Mouse (Mus musculus) hindbrain, postnatal 0 days (tissue): ENCODE data around the gene Sh3gl3. TPM values are rescaled to one million over a fixed set of nuclear protein-coding genes. Genes with fewer than 3 reads are reported as not detected.
A peak's percentile ranks its signal among the peaks of the same experiment; 100 is the strongest.

ENCODE experiments used
- ATAC-seq: fragments of 200-750 bp; cut with Nextera tagmentation; 2 replicates; pipeline ENCODE4 v1.8.0; 2017; ENCODE audit warnings: mild to moderate bottlenecking, moderate TSS enrichment, moderate library complexity
- DNase-seq: peaks from one replicate; pipeline ENCODE4 v3.0.0-alpha.2; 2015; ENCODE audit warnings: low spot score
- H3K27ac ChIP-seq: fragments of 300-500 bp; sonication (generic); 2 replicates; pipeline ENCODE4 v1.5.1; 2014; ENCODE audit warnings: mild to moderate bottlenecking
- H3K27me3 ChIP-seq: fragments of 300-500 bp; sonication (generic); 2 replicates; pipeline ENCODE4 v1.6.1; 2014; ENCODE audit warnings: low read length, mixed read lengths; ENCODE audit not compliant: insufficient read depth
- H3K36me3 ChIP-seq: fragments of 300-500 bp; sonication (generic); 2 replicates; pipeline ENCODE4 v1.6.1; 2014; ENCODE audit warnings: low read length, mixed read lengths; ENCODE audit not compliant: insufficient read depth
- H3K4me1 ChIP-seq: fragments of 300-500 bp; sonication (generic); 2 replicates; pipeline ENCODE4 v1.6.1; 2014; ENCODE audit warnings: antibody characterized with exemption, low read length, mixed read lengths; ENCODE audit not compliant: insufficient read depth
- H3K4me2 ChIP-seq: fragments of 300-500 bp; sonication (generic); 2 replicates; pipeline ENCODE4 v1.6.1; 2014; ENCODE audit warnings: low read depth, mild to moderate bottlenecking, low read length, moderate library complexity, mixed read lengths
- H3K4me3 ChIP-seq: fragments of 300-500 bp; sonication (generic); 2 replicates; pipeline ENCODE4 v1.5.1; 2014; ENCODE audit warnings: low read length
- H3K9ac ChIP-seq: fragments of 300-500 bp; sonication (generic); replicated peaks from 2 replicates; pipeline ENCODE4 v1.6.1; 2014; ENCODE audit warnings: mild to moderate bottlenecking, low read length, moderate library complexity, mixed read lengths
- H3K9me3 ChIP-seq: fragments of 300-500 bp; sonication (generic); 2 replicates; pipeline ENCODE4 v1.6.1; 2016; ENCODE audit warnings: low read length, mixed read lengths
- CTCF ChIP-seq: IDR thresholded peaks from 2 replicates; pipeline ENCODE4 v1.5.1; 2016; ENCODE audit warnings: antibody characterized with exemption, control low read depth, low read depth
- whole genome bisulfite sequencing: fragments of 180-500 bp; shearing (Covaris S2); extraction: QIAGEN DNeasy Blood & Tissue Kit; methylation state at CpG from one replicate; pipeline ENCODE4 v1.1.7; 2014; 5-methylcytosine and 5-hydroxymethylcytosine counted together
- polyA plus RNA-seq: library from polyadenylated mRNA; unstranded; fragments of >200 nt; fragmentation: Nextera tagmentation; extraction: Ambion mirVana; gene quantifications from 2 replicates; pipeline ENCODE4 v1.2.1, GENCODE M21; 2015
- total RNA-seq: library from RNA; depleted of rRNA; stranded (reverse); fragments of >200 nt; gene quantifications from 2 replicates; pipeline ENCODE4 v1.2.3, GENCODE M21; 2014; rRNA removed

Sh3gl3 gene
- total RNA-seq (35.8 and 40.5 TPM in 2 replicates), polyA plus RNA-seq (77.5 and 79.0 TPM in 2 replicates)

DNA sequence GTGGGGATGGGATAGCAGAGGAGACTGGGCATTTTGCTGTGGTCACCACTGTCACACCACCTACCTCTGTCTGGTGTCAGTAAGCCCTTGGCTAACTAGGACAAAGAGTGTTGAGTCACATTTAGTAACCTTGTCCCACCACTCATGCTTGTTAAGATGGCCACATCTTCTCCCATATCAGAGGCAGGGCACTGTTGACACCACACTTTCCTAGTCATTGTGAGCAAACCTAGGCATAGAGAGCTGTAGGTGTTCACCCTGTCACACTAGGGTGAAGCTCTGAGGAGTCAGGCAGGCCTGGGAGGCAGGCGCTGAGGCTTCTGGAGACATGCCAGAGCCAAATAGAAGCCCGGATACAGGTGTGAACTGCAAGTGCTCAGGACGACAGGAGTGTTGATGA is at the start of gene Sh3gl3:
Gene Sh3gl3, plus strand, starts transcription at position 301 of the 400 bp plus-strand sequence.
- peak within 1 kb of the TSS; percentile 84 for H3K4me2 ChIP-seq
- no peaks in the 10 kb centered on the region for H3K36me3 ChIP-seq
- H3K9ac ChIP-seq, result peak within 1 kb of the TSS; percentile 85
- H3K9me3 ChIP-seq, result no peaks in the 10 kb centered on the region
- TF ChIP-seq CTCF, result no peak
- 0 out of 2 replicates have a peak, but pooled peaks cover 5% of the 10 kb centered on the region for H3K4me1 ChIP-seq
- WGBS, result 88% methylated on average over 3 of the region's 3 CpGs
- no peak for DNase-seq
- H3K27me3 ChIP-seq, result no peaks in the 10 kb centered on the region
- H3K27ac ChIP-seq, result peak within 1 kb of the TSS; percentile 83
- ATAC-seq, result no peak
- H3K4me3 ChIP-seq, result peak within 1 kb of the TSS; percentile 79

DNA sequence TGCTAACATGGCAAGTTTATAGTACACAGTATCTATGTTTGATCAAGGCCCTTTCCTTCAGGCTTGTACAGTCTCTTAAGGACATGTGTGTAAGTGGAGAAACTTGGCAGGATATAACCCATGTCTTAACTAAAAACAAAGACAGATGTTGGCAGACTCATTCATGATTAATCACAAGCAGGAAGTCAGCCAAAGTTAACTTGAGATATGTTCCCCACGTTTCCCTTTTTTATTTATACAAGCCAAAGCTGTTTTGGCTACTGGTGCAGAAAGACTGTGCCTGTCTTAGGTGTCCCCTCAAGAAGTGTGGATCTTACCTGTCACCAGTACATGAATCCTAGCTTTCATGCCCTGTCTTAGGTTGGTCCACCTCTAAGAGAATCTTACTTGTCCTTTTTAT is 35.4 kb upstream of the Sh3gl3 start:
- ATAC-seq, result no peak
- no peak overlapping the region for H3K9ac ChIP-seq
- no peak for DNase-seq
- no peaks in the 10 kb centered on the region for H3K27me3 ChIP-seq
- H3K4me2 ChIP-seq, result no peak overlapping the region
- no peak for TF ChIP-seq CTCF
- H3K9me3 ChIP-seq, result no peaks in the 10 kb centered on the region
- H3K4me3 ChIP-seq, result no peak overlapping the region
- 61% methylated on average over 1 of the region's 1 CpGs for WGBS
- H3K27ac ChIP-seq, result no peak overlapping the region
- no peaks in the 10 kb centered on the region for H3K4me1 ChIP-seq
- H3K36me3 ChIP-seq, result no peaks in the 10 kb centered on the region

DNA sequence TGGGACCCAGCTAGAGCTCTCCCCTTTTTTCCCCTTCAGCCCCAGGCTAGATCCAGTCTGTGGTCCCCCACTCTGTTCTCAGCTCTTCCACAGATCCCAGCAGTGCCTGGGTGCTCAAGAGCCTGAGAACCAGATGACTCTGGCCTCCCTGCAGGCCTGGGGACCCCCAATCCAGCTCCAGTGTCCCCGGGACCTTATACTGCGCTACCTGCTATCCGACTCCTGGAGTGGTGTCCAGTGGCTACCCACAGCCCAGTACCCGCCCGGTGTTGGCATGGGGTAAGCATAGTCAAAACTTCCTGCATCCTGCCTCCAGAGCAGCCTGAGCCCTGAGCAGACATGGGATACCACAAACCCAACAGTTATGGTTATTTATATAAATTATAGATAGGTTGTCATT is 26.5 kb upstream of the Sh3gl3 start:
- no peak overlapping the region for H3K4me2 ChIP-seq
- H3K9me3 ChIP-seq, result no peaks in the 10 kb centered on the region
- no peak overlapping the region for H3K4me3 ChIP-seq
- no peak overlapping the region for H3K27ac ChIP-seq
- 93% methylated on average over 5 of the region's 5 CpGs for WGBS
- H3K9ac ChIP-seq, result no peak overlapping the region
- no peaks in the 10 kb centered on the region for H3K4me1 ChIP-seq
- ATAC-seq (no peak), DNase-seq (no peak)
- TF ChIP-seq CTCF, result no peak
- H3K36me3 ChIP-seq, result no peaks in the 10 kb centered on the region
- H3K27me3 ChIP-seq, result no peaks in the 10 kb centered on the region

DNA sequence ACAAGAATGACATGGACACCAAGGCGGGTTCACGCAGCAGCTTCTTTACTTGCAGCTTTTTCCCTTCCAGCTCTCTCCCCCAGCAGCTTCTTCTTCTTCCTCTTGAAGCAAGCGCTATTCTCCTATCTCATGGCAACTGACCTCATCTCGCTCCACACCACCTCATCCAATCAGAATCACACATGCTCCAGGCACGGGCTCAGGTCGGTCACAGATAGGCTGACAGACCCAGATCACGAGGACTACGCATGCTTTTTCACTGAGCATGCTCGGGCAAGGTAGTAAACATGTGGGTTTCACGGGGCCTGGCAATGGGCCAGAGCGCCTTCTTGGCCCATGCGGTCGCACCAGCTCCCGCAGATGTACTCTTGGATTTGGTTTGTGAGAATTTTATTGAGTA is 9.0 kb upstream of the Sh3gl3 start:
- no peak overlapping the region for H3K27ac ChIP-seq
- 94% methylated on average over 14 of the region's 14 CpGs for WGBS
- no peaks in the 10 kb centered on the region for H3K27me3 ChIP-seq
- H3K4me3 ChIP-seq, result no peak overlapping the region
- no peak overlapping the region for H3K4me2 ChIP-seq
- no peaks in the 10 kb centered on the region for H3K9me3 ChIP-seq
- H3K36me3 ChIP-seq, result no peaks in the 10 kb centered on the region
- no peaks in the 10 kb centered on the region for H3K4me1 ChIP-seq
- TF ChIP-seq CTCF, result no peak
- ATAC-seq (no peak), DNase-seq (no peak)
- H3K9ac ChIP-seq, result no peak overlapping the region

DNA sequence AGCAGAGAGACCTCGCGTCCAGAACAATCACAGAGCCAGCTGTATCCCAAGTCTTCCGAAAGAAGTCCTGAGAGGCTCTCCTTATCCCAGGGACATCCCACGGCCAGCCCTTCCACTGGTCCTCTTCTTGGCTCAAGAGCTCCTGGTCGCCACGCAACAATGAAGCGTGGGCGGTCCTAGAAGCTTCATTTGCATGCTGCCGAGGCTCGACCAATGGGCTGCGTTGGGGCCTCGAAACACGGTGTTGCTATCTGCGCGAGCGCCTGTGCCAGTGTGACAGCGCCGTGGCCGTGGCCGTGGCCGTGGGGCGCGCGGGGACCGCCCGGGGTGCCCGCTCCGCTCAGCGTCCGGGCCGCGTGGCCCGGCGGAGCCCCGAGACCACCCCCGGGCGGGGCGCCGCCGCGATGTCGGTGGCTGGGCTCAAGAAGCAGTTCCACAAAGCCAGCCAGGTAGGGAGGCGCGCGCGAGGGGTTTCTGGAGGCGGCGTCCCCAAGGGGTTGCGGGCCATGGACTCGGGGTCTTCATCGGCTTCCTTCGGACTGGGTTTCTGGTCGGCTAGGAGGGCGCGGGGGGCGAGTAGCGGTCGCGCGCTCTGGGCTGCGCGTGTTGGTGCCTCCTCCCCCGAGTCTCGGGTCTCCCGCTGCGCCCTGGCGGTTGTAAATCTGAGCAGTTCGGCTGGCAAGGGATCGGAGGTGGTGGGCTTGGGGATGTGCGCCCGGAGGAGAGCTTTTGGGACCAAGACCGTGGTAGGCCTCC is 1.1 kb downstream of the Sh3gl3 start:
- H3K9ac ChIP-seq, result peak overlapping the region; percentile 85
- no peak for TF ChIP-seq CTCF
- ATAC-seq (peak; percentile 98), DNase-seq (peak; percentile 95)
- H3K4me2 ChIP-seq, result peak overlapping the region; percentile 84
- no peaks in the 10 kb centered on the region for H3K36me3 ChIP-seq
- peak overlapping the region; percentile 79 for H3K4me3 ChIP-seq
- WGBS, result under 1% methylated on average over 67 of the region's 72 CpGs
- H3K4me1 ChIP-seq, result 0 out of 2 replicates have a peak, but pooled peaks cover 5% of the 10 kb centered on the region
- no peaks in the 10 kb centered on the region for H3K27me3 ChIP-seq
- no peaks in the 10 kb centered on the region for H3K9me3 ChIP-seq
- peak overlapping the region; percentile 83 for H3K27ac ChIP-seq

DNA sequence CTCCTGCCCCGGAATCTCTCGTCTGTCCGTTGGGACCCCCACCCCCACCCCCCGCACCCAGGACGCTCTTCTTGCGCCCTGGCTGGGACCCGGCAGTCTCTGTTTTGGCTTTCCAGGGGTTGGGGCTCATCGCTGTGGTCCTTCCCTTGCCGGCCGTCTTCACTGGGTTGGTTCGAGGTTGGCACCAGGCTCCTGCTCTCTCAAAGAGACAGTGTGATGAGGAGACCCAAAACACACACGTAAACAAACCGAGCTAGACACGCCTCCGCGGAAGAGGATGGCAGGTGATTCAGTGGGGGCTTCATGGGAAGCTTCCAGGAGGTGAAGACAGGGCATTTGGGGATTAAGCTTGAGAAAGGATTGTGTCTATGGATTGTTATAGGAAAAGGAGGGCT is 1.7 kb downstream of the Sh3gl3 start:
- Histone ChIP-seq H3K27me3 (no peaks in the 10 kb centered on the region), H3K36me3 (no peaks in the 10 kb centered on the region), H3K4me2 (peak overlapping the region; percentile 84), H3K9me3 (no peaks in the 10 kb centered on the region), H3K27ac (peak overlapping the region; percentile 83), H3K4me3 (peak overlapping the region; percentile 79), H3K4me1 (0 out of 2 replicates have a peak, but pooled peaks cover 5% of the 10 kb centered on the region), H3K9ac (peak overlapping the region; percentile 85)
- TF ChIP-seq CTCF, result no peak
- DNase-seq, result peak; percentile 44
- ATAC-seq, result peak; percentile 13; the same call in 1 of the 2 replicates
- 1% methylated on average over 16 of the region's 16 CpGs for WGBS

DNA sequence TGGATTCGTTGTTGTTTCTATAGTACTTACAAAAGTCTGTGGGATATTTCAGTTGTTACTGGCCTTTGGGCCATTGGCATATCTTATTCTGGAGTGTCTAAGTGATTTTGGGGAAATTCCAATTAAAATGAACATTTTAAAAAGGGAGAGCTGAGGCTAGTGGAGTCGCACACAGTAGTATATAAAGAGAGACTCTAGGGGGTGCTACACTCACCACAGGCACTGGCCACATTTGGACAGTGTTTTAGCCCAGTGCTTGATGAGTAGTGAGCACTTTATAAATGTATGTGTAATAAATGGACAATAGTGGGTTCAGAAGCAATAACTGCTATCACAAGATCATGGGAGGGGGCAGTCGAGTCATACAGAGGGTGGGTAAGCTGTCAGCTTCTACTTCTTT is 2.6 kb downstream of the Sh3gl3 start:
- H3K4me3 ChIP-seq, result peak overlapping the region; percentile 79; the same call in 1 of the 2 replicates
- no peak overlapping the region for H3K9ac ChIP-seq
- no peaks in the 10 kb centered on the region for H3K36me3 ChIP-seq
- DNase-seq (peak; percentile 23), ATAC-seq (no peak)
- H3K9me3 ChIP-seq, result no peaks in the 10 kb centered on the region
- no peaks in the 10 kb centered on the region for H3K27me3 ChIP-seq
- no peak overlapping the region for H3K27ac ChIP-seq
- peak; percentile 47 for TF ChIP-seq CTCF
- H3K4me1 ChIP-seq, result 0 out of 2 replicates have a peak, but pooled peaks cover 5% of the 10 kb centered on the region
- 58% methylated on average over 3 of the region's 3 CpGs for WGBS
- peak overlapping the region; percentile 84 for H3K4me2 ChIP-seq
